Mouse (Mus musculus): ENCODE data around the gene Slbp. TPM values are rescaled to one million over a fixed set of nuclear protein-coding genes. Genes with fewer than 3 reads are reported as not detected.

The Slbp gene
- polyA plus RNA-seq, 1 experiment: 27.1 TPM

- no peak for TF ChIP-seq CTCF (IDR thresholded peaks at IDR 0.05; ENCODE audit: extremely low read depth, insufficient read depth, insufficient read length, insufficient replicate concordance)
- no peak for TF ChIP-seq POLR2A (IDR thresholded peaks at IDR 0.05; ENCODE audit: low read depth, low read length)
- DNase-seq (ENCODE audit: low read depth in 1 of 2, low spot score in 2 of 2): no peak
Measured at GRCm38 (mm10) chr5:33696430-33696829, 44.1 kb upstream of the Slbp start.

GRCm38 (mm10) chr5:33695718-33696121 lies 43.3 kb upstream of the Slbp start:
- DNase-seq (ENCODE audit: low read depth in 1 of 2, low spot score in 2 of 2): no peak
- 23% methylated on average over 24 of the region's 24 CpGs for WGBS
- H3K4me1 ChIP-seq (ENCODE audit: control insufficient read depth, insufficient read depth, insufficient read length): no peaks in the 10 kb centered on the region; the same call in 1 of the 2 replicates
- no peak overlapping the region for H3K4me3 ChIP-seq (ENCODE audit: extremely low read depth, insufficient read depth, insufficient read length)
- no peak overlapping the region for H3K27ac ChIP-seq (ENCODE audit: insufficient read depth, low read length)
- H3K36me3 ChIP-seq (ENCODE audit: control insufficient read depth, insufficient read depth, low read length): no peaks in the 10 kb centered on the region
- peaks cover 12% of the 10 kb centered on the region for H3K27me3 ChIP-seq (ENCODE audit: control insufficient read depth, insufficient read depth, low read length)
- no peak for TF ChIP-seq POLR2A (IDR thresholded peaks at IDR 0.05; ENCODE audit: low read depth, low read length)
- no peak for TF ChIP-seq CTCF (IDR thresholded peaks at IDR 0.05; ENCODE audit: extremely low read depth, insufficient read depth, insufficient read length, insufficient replicate concordance)

More at GRCm38 (mm10) chr5:33696430-33696829, 44.1 kb upstream of the Slbp start:
- WGBS: 82% methylated on average over 5 of the region's 5 CpGs
- no peak overlapping the region for H3K27ac ChIP-seq (ENCODE audit: insufficient read depth, low read length)
- H3K4me3 ChIP-seq (ENCODE audit: extremely low read depth, insufficient read depth, insufficient read length): no peak overlapping the region
- no peaks in the 10 kb centered on the region; the same call in 1 of the 2 replicates for H3K4me1 ChIP-seq (ENCODE audit: control insufficient read depth, insufficient read depth, insufficient read length)
- peaks cover 12% of the 10 kb centered on the region for H3K27me3 ChIP-seq (ENCODE audit: control insufficient read depth, insufficient read depth, low read length)
- no peaks in the 10 kb centered on the region for H3K36me3 ChIP-seq (ENCODE audit: control insufficient read depth, insufficient read depth, low read length)

- no peaks in the 10 kb centered on the region; the same call in 1 of the 2 replicates for H3K4me1 ChIP-seq (ENCODE audit: control insufficient read depth, insufficient read depth, insufficient read length)
- H3K27me3 ChIP-seq (ENCODE audit: control insufficient read depth, insufficient read depth, low read length): peaks cover 12% of the 10 kb centered on the region
Measured at GRCm38 (mm10) chr5:33694848-33695717, 42.7 kb upstream of the Slbp start.

GRCm38 (mm10) chr5:33694461-33694847 lies 42.1 kb upstream of the Slbp start:
- TF ChIP-seq POLR2A (IDR thresholded peaks at IDR 0.05; ENCODE audit: low read depth, low read length): no peak
- TF ChIP-seq CTCF (IDR thresholded peaks at IDR 0.05; ENCODE audit: extremely low read depth, insufficient read depth, insufficient read length, insufficient replicate concordance): no peak
- no peak for DNase-seq (ENCODE audit: low read depth in 1 of 2, low spot score in 2 of 2)
- H3K27ac ChIP-seq (ENCODE audit: insufficient read depth, low read length): no peak overlapping the region
- WGBS: 90% methylated on average over 9 of the region's 9 CpGs
- H3K36me3 ChIP-seq (ENCODE audit: control insufficient read depth, insufficient read depth, low read length): no peaks in the 10 kb centered on the region
- H3K4me3 ChIP-seq (ENCODE audit: extremely low read depth, insufficient read depth, insufficient read length): no peak overlapping the region
- H3K4me1 ChIP-seq (ENCODE audit: control insufficient read depth, insufficient read depth, insufficient read length): no peaks in the 10 kb centered on the region; the same call in 1 of the 2 replicates
- H3K27me3 ChIP-seq (ENCODE audit: control insufficient read depth, insufficient read depth, low read length): peaks cover 12% of the 10 kb centered on the region

More at GRCm38 (mm10) chr5:33694848-33695717, 42.7 kb upstream of the Slbp start:
- peak overlapping the region; percentile 35; the same call in 1 of the 2 replicates for H3K4me3 ChIP-seq (ENCODE audit: extremely low read depth, insufficient read depth, insufficient read length)
- DNase-seq (ENCODE audit: low read depth in 1 of 2, low spot score in 2 of 2): peak in 1 of 2 experiments; percentile 10
- TF ChIP-seq POLR2A (IDR thresholded peaks at IDR 0.05; ENCODE audit: low read depth, low read length) (no peak), CTCF (IDR thresholded peaks at IDR 0.05; ENCODE audit: extremely low read depth, insufficient read depth, insufficient read length, insufficient replicate concordance) (no peak)
- H3K27ac ChIP-seq (ENCODE audit: insufficient read depth, low read length): peak overlapping the region; percentile 9; the same call in 1 of the 2 replicates
- no peaks in the 10 kb centered on the region for H3K36me3 ChIP-seq (ENCODE audit: control insufficient read depth, insufficient read depth, low read length)
- 14% methylated on average over 71 of the region's 71 CpGs for WGBS

- H3K4me3 ChIP-seq (ENCODE audit: extremely low read depth, insufficient read depth, insufficient read length): no peak overlapping the region
- DNase-seq (ENCODE audit: low read depth in 1 of 2, low spot score in 2 of 2): no peak
- no peaks in the 10 kb centered on the region for H3K36me3 ChIP-seq (ENCODE audit: control insufficient read depth, insufficient read depth, low read length)
- TF ChIP-seq CTCF (IDR thresholded peaks at IDR 0.05; ENCODE audit: extremely low read depth, insufficient read depth, insufficient read length, insufficient replicate concordance): no peak
- no peak for TF ChIP-seq POLR2A (IDR thresholded peaks at IDR 0.05; ENCODE audit: low read depth, low read length)
- peaks cover 12% of the 10 kb centered on the region for H3K27me3 ChIP-seq (ENCODE audit: control insufficient read depth, insufficient read depth, low read length)
- no peak overlapping the region for H3K27ac ChIP-seq (ENCODE audit: insufficient read depth, low read length)
- no peaks in the 10 kb centered on the region; the same call in 1 of the 2 replicates for H3K4me1 ChIP-seq (ENCODE audit: control insufficient read depth, insufficient read depth, insufficient read length)
- WGBS: 8% methylated on average over 24 of the region's 24 CpGs
Measured at GRCm38 (mm10) chr5:33692393-33692792, 40.0 kb upstream of the Slbp start.

- no peaks in the 10 kb centered on the region for H3K4me1 ChIP-seq (ENCODE audit: control insufficient read depth, insufficient read depth, insufficient read length)
- no peaks in the 10 kb centered on the region for H3K36me3 ChIP-seq (ENCODE audit: control insufficient read depth, insufficient read depth, low read length)
- no peak overlapping the region for H3K27ac ChIP-seq (ENCODE audit: insufficient read depth, low read length)
- TF ChIP-seq CTCF (IDR thresholded peaks at IDR 0.05; ENCODE audit: extremely low read depth, insufficient read depth, insufficient read length, insufficient replicate concordance): no peak
- no peak for TF ChIP-seq POLR2A (IDR thresholded peaks at IDR 0.05; ENCODE audit: low read depth, low read length)
- WGBS: 87% methylated on average over 11 of the region's 11 CpGs
- H3K4me3 ChIP-seq (ENCODE audit: extremely low read depth, insufficient read depth, insufficient read length): no peak overlapping the region
- DNase-seq (ENCODE audit: low read depth in 1 of 2, low spot score in 2 of 2): no peak
- peaks cover 6% of the 10 kb centered on the region for H3K27me3 ChIP-seq (ENCODE audit: control insufficient read depth, insufficient read depth, low read length)
Measured at GRCm38 (mm10) chr5:33689852-33690645, 37.7 kb upstream of the Slbp start.

All from spleen, adult 2 months (tissue).